Mouse (Mus musculus) stomach, postnatal 0 days (tissue): ENCODE data around the gene St7.

ENCODE experiments used
- CTCF ChIP-seq: IDR thresholded peaks from 2 replicates; pipeline ENCODE4 v1.5.1; 2016; ENCODE audit warnings: antibody characterized with exemption, low read depth, mild to moderate bottlenecking, moderate library complexity
- EP300 ChIP-seq: optimal IDR thresholded peaks from 2 replicates; pipeline ENCODE3; 2016; ENCODE audit warnings: antibody characterized with exemption

DNA sequence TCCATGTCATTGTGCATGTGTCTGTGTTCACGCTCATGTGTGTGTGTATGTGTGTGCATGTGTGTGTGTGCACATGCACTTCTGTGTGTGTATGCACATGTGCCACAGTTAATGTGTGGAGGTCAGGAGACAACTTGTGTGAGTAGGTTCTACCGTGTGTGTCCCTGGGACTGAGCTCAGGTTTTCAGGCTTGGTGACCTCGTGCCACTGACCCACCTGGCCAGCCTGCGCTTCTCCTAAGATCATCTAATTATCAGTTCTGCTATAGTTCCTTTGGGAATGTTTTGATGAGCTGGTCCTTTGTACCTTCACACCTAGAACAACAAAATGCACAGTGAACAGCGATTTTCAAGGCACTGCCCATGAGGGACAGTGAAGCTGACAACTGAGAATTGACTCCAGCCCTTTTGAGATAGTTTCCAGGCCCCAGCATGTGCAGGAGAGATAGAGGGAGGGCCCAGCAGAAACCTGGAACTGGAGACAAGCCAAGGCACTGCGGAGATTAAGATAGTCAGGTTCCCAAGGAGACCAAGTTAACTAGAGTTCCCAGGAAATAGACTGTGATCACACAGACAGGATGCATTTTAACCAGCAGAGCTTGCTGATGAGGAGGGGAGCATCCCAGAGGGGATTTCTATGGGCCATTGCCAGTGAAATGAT, 12.3 kb upstream of the St7 start:
- TF ChIP-seq EP300, result no peak
- no peak for TF ChIP-seq CTCF
